Mouse (Mus musculus) T-helper 2 cell (primary cell): Measurements from ENCODE around the gene B4gat1.

Experiments
- in situ Hi-C: fragments of 300-600 bp; cut with MboI, MseI; formaldehyde crosslinking; loops from one replicate; pipeline ENCODE4 v1.15.1; 2025; ENCODE audit warnings: high pct_unique_total_duplicates

The B4gat1 gene

GRCm38 (mm10) chr19:5083961-5084833 lies 45.6 kb downstream of the B4gat1 start:
- in situ Hi-C loops, result no loop called here

GRCm38 (mm10) chr19:5084834-5085144 lies 46.2 kb downstream of the B4gat1 start:
- in situ Hi-C loops, result loop anchor here (5.0 kb wide), 1 partner anchor 63 kb away; no protein-coding TSS in a partner anchor

- in situ Hi-C loops, result loop anchor here (5.0 kb wide), 1 partner anchor 62 kb away; no protein-coding TSS in a partner anchor
These were observed 46.7 kb downstream of the B4gat1 start, which contains the start of gene Tmem151a for GRCm38 (mm10) chr19:5085145-5085863. Gene Tmem151a, minus strand, starts transcription at chr19:5085531.

- in situ Hi-C loops, result loop anchor here (5.0 kb wide), 1 partner anchor 61 kb away; no protein-coding TSS in a partner anchor
These were observed 47.9 kb downstream of the B4gat1 start for GRCm38 (mm10) chr19:5086533-5086932.

GRCm38 (mm10) chr19:5087884-5088728 lies 49.5 kb downstream of the B4gat1 start, which contains the start of gene Yif1a:
Gene Yif1a, plus strand, starts transcription at chr19:5088538.
- in situ Hi-C loops, result loop anchor here (5.0 kb wide), 1 partner anchor 59 kb away; no protein-coding TSS in a partner anchor

GRCm38 (mm10) chr19:5089324-5089723 lies 50.7 kb downstream of the B4gat1 start:
- in situ Hi-C loops, result loop anchor here (5.0 kb wide), 1 partner anchor 58 kb away; no protein-coding TSS in a partner anchor
